Mouse (Mus musculus) kidney, postnatal 0 days (tissue): ENCODE data around the gene Fchsd2. TPM values are rescaled to one million over a fixed set of nuclear protein-coding genes. Genes with fewer than 3 reads are reported as not detected.

Experiments
- ATAC-seq: fragments of 200-750 bp; cut with Nextera tagmentation; replicated peaks from 2 replicates; pipeline ENCODE4 v1.8.0; 2017; ENCODE audit warnings: low read depth, moderate number of reproducible peaks, moderate TSS enrichment, moderate library complexity; ENCODE audit not compliant: low FRiP score
- DNase-seq: peaks from one replicate; pipeline ENCODE4 v3.0.0-alpha.2; 2016; ENCODE audit warnings: low spot score
- H3K27ac ChIP-seq: fragments of 300-500 bp; sonication (generic); 2 replicates; pipeline ENCODE4 v1.5.1; 2014; ENCODE audit warnings: mild to moderate bottlenecking
- H3K27me3 ChIP-seq: fragments of 300-500 bp; sonication (generic); 2 replicates; pipeline ENCODE4 v1.6.1; 2014; ENCODE audit warnings: low read length, mixed read lengths; ENCODE audit not compliant: insufficient read depth
- H3K36me3 ChIP-seq: fragments of 300-500 bp; sonication (generic); 2 replicates; pipeline ENCODE4 v1.6.1; 2014; ENCODE audit warnings: low read length, mixed read lengths; ENCODE audit not compliant: insufficient read depth
- H3K4me1 ChIP-seq: fragments of 300-500 bp; sonication (generic); replicated peaks from 2 replicates; pipeline ENCODE4 v1.6.1; 2014; ENCODE audit warnings: antibody characterized with exemption, low read length, mixed read lengths; ENCODE audit not compliant: insufficient read depth
- H3K4me2 ChIP-seq: fragments of 300-500 bp; sonication (generic); 2 replicates; pipeline ENCODE4 v1.6.1; 2014; ENCODE audit warnings: mild to moderate bottlenecking, low read length, moderate library complexity, mixed read lengths
- H3K4me3 ChIP-seq: fragments of 300-500 bp; sonication (generic); replicated peaks from 2 replicates; pipeline ENCODE4 v1.5.1; 2014; ENCODE audit warnings: low read depth, low read length
- H3K9ac ChIP-seq: fragments of 300-500 bp; sonication (generic); 2 replicates; pipeline ENCODE4 v1.6.1; 2014; ENCODE audit warnings: low read depth, low read length
- H3K9me3 ChIP-seq: fragments of 300-500 bp; sonication (generic); replicated peaks from 2 replicates; pipeline ENCODE4 v1.6.1; 2016; ENCODE audit warnings: low read length, inconsistent platforms, mixed read lengths
- CTCF ChIP-seq: IDR thresholded peaks from 2 replicates; pipeline ENCODE4 v1.5.1; 2016; ENCODE audit warnings: antibody characterized with exemption, low read depth, mild to moderate bottlenecking, moderate library complexity
- WGBS: fragments of 180-500 bp; shearing (Covaris S2); extraction: QIAGEN DNeasy Blood & Tissue Kit; methylation state at CpG from one replicate; pipeline ENCODE4 v1.1.7; 2014; 5-methylcytosine and 5-hydroxymethylcytosine counted together
- polyA plus RNA-seq: library from polyadenylated mRNA; unstranded; fragments of >200 nt; fragmentation: Nextera tagmentation; extraction: Ambion mirVana; gene quantifications from 2 replicates; pipeline ENCODE4 v1.2.1, GENCODE M21; 2015

Gene Fchsd2
- polyA plus RNA-seq, 1 experiment from 2014 or later: 15.9 TPM

GRCm38 (mm10) chr7:101085779-101086178 is 6.9 kb upstream of the Fchsd2 start:
- Histone ChIP-seq H3K4me3 (no peak overlapping the region), H3K27ac (no peak overlapping the region), H3K27me3 (no peaks in the 10 kb centered on the region), H3K36me3 (no peaks in the 10 kb centered on the region), H3K4me1 (0 out of 2 replicates have a peak, but pooled peaks cover 5% of the 10 kb centered on the region), H3K4me2 (no peak overlapping the region), H3K9ac (no peak overlapping the region), H3K9me3 (no peaks in the 10 kb centered on the region)
- DNase-seq (no peak), ATAC-seq (no peak)
- TF ChIP-seq CTCF: no peak
- 59% methylated on average over 4 of the region's 4 CpGs for WGBS

GRCm38 (mm10) chr7:101088687-101089086 is 4.0 kb upstream of the Fchsd2 start:
- no peak overlapping the region for H3K9ac ChIP-seq
- no peak for TF ChIP-seq CTCF
- no peak for ATAC-seq
- no peaks in the 10 kb centered on the region for H3K27me3 ChIP-seq
- no peaks in the 10 kb centered on the region for H3K36me3 ChIP-seq
- no peak overlapping the region for H3K4me2 ChIP-seq
- DNase-seq: no peak
- 66% methylated on average over 4 of the region's 4 CpGs for WGBS
- H3K9me3 ChIP-seq: no peaks in the 10 kb centered on the region
- H3K27ac ChIP-seq: no peak overlapping the region
- no peak overlapping the region for H3K4me3 ChIP-seq
- 0 out of 2 replicates have a peak, but pooled peaks cover 5% of the 10 kb centered on the region for H3K4me1 ChIP-seq

DNA sequence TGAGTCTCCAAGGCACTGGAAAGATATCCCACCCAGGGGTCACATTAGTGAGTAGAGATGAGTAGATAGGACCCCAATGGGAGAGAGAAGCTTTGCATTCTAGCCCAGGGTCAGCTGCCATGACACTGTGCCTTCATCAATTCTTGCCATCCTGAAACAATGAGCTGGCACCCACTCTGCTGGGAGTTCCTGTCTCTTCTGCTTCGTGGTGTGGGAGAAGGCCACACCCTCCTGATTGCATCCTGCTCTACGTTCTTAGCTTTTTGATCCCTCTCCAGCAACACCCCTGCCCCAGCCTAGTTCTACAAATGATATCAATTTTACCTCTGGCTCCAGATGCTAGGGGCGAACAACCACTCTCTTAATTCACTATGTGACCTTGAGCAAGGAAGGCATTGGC is 3.4 kb upstream of the Fchsd2 start:
- ATAC-seq (no peak), DNase-seq (no peak)
- 70% methylated on average over 3 of the region's 3 CpGs for WGBS
- no peaks in the 10 kb centered on the region for H3K36me3 ChIP-seq
- H3K27ac ChIP-seq: no peak overlapping the region
- no peaks in the 10 kb centered on the region for H3K27me3 ChIP-seq
- H3K9ac ChIP-seq: no peak overlapping the region
- H3K4me2 ChIP-seq: no peak overlapping the region
- no peak for TF ChIP-seq CTCF
- H3K9me3 ChIP-seq: no peaks in the 10 kb centered on the region
- 0 out of 2 replicates have a peak, but pooled peaks cover 5% of the 10 kb centered on the region for H3K4me1 ChIP-seq
- H3K4me3 ChIP-seq: no peak overlapping the region

DNA sequence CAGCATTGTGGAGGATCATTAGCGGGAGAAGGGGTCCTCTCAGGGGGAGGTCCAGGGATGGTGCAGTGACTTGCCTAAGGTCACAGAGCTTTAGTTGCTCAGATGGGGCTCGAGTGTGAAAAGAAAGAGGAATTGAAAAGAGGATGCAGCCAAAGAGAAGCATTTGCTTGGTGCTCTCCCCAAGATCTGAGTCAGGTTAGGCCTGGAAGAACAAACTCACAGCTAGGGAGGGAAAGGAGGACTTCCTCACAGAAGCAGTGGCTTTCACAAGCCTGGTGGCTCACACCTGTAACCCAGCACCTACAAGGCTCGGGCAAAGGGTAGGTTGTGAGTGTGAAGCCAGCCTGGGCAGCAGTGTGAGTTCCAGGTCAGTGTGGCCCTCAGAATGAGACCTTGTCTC is 568 bp downstream of the Fchsd2 start:
- Histone ChIP-seq H3K27me3 (no peaks in the 10 kb centered on the region), H3K9me3 (no peaks in the 10 kb centered on the region), H3K4me3 (no peak overlapping the region), H3K4me2 (no peak overlapping the region), H3K4me1 (no peaks in the 10 kb centered on the region), H3K9ac (no peak overlapping the region), H3K27ac (no peak overlapping the region), H3K36me3 (no peaks in the 10 kb centered on the region)
- DNase-seq (no peak), ATAC-seq (no peak)
- no peak for TF ChIP-seq CTCF
- WGBS: 61% methylated on average over 3 of the region's 3 CpGs

GRCm38 (mm10) chr7:101094746-101095145 is 2.1 kb downstream of the Fchsd2 start:
- H3K4me2 ChIP-seq: no peak overlapping the region
- no peak for TF ChIP-seq CTCF
- no peaks in the 10 kb centered on the region for H3K9me3 ChIP-seq
- H3K4me1 ChIP-seq: no peaks in the 10 kb centered on the region
- ATAC-seq: no peak
- WGBS: 53% methylated on average over 1 of the region's 1 CpGs
- H3K9ac ChIP-seq: no peak overlapping the region
- no peaks in the 10 kb centered on the region for H3K36me3 ChIP-seq
- H3K4me3 ChIP-seq: no peak overlapping the region
- no peak overlapping the region for H3K27ac ChIP-seq
- DNase-seq: no peak
- no peaks in the 10 kb centered on the region for H3K27me3 ChIP-seq

DNA sequence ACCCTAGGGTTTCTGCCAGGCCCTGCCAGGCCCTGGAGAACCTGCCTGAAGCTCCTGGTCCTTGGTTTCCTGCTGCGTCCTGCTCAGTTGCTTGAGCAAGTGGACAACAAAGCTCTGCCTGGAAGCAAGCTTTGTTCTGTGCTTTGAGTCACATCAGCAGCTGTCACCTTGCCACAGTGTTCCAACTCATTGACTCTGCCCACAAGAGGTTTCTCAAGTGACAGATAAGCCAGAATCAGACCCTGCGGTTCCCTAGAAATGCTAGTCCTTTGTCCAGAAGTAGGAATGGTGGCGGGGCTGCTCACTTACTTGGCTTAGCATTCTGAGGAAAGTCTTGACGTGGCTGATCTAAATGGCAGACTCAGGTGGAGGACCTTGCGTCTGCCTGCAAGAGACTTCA is 2.9 kb downstream of the Fchsd2 start:
- 62% methylated on average over 5 of the region's 5 CpGs for WGBS
- no peak for ATAC-seq
- H3K27me3 ChIP-seq: no peaks in the 10 kb centered on the region
- no peak overlapping the region for H3K27ac ChIP-seq
- no peak overlapping the region for H3K4me2 ChIP-seq
- H3K9me3 ChIP-seq: no peaks in the 10 kb centered on the region
- no peak for DNase-seq
- no peak overlapping the region for H3K4me3 ChIP-seq
- no peak for TF ChIP-seq CTCF
- H3K4me1 ChIP-seq: no peaks in the 10 kb centered on the region
- H3K9ac ChIP-seq: no peak overlapping the region
- H3K36me3 ChIP-seq: no peaks in the 10 kb centered on the region

- no peaks in the 10 kb centered on the region for H3K4me1 ChIP-seq
- H3K27me3 ChIP-seq: no peaks in the 10 kb centered on the region
- no peak for TF ChIP-seq CTCF
- no peak for DNase-seq
- H3K9ac ChIP-seq: no peak overlapping the region
- 92% methylated on average over 2 of the region's 2 CpGs for WGBS
- ATAC-seq: no peak
- no peaks in the 10 kb centered on the region for H3K36me3 ChIP-seq
- no peak overlapping the region for H3K27ac ChIP-seq
- no peaks in the 10 kb centered on the region for H3K9me3 ChIP-seq
- H3K4me2 ChIP-seq: no peak overlapping the region
- no peak overlapping the region for H3K4me3 ChIP-seq
These were observed 3.9 kb downstream of the Fchsd2 start for GRCm38 (mm10) chr7:101096576-101096975.
